Mouse (Mus musculus): ENCODE results near the gene Ddo.

Gene Ddo

GRCm38 (mm10) chr10:40716713-40717112 lies 86.9 kb downstream of the Ddo start:
- no peak for DNase-seq (ENCODE audit: low spot score)

- no peak for DNase-seq (ENCODE audit: low spot score)
Measured at GRCm38 (mm10) chr10:40718362-40718761, 88.6 kb downstream of the Ddo start.

- DNase-seq (ENCODE audit: low spot score) = no peak
Measured at GRCm38 (mm10) chr10:40719062-40719461, 89.3 kb downstream of the Ddo start.

DNA sequence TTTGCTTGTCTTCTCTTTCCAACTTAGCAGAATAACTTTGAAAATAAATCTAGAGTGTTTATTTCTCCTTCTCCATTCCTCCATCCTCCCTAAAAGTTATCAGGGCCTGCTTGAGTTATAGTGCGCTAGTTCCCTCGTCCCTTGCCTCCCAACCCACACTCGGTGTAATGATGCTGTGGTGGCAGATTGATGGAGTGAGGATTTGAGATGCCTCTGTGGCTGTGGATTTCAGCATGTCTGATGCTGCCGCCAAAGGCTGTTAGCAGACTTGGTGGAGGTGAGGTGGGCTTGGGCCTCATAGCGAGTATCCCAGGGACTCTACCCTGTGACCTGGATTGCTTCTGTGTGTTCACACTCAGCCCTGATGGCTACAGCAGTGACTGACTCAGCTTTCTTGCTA lies 91.1 kb downstream of the Ddo start:
- no peak for DNase-seq (ENCODE audit: low spot score)

- DNase-seq (ENCODE audit: low spot score) = no peak
Measured at GRCm38 (mm10) chr10:40724342-40724741, 94.5 kb downstream of the Ddo start.

DNA sequence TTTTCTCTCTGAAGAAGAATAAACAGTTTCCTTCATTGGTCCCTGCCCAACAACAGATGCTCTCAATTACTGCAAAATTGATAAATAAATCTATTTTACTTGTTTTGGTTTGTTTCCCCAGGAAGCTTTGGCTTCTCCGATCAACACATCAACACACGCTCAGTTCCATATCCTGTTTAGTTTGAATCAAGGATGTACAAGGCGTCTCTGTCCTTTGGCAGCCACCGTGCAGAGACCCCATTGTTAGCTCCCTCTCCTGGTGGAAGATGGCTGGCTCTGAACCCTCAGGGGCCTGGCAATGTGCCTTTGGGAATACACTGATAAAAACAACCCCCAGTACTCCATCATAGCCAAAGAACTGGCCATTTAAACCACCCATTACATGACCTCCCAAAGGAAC lies 95.3 kb downstream of the Ddo start:
- no peak for DNase-seq (ENCODE audit: low spot score)

GRCm38 (mm10) chr10:40725471-40725870 lies 95.7 kb downstream of the Ddo start:
- DNase-seq (ENCODE audit: low spot score) = no peak

- DNase-seq (ENCODE audit: low spot score) = no peak
Measured at GRCm38 (mm10) chr10:40726288-40726902, 96.6 kb downstream of the Ddo start.

DNA sequence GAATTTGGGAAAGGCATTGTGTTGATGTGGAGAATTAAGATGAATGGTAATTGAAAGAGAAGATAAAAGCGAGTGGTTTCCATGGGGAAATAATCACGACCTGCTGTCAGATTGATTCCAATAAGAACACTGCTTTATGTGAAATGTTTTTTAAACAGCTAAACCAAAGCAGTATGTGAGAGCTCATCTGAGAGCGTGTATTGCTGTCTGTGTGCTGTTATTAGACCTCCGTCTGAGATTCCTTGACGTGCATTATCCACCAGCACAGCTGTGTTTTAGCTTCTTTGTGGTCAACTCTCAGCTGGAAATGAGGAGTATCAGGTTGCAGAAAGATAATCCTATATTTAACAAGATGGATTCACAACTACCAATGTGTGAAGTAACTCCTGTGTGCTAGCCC lies 97.2 kb downstream of the Ddo start:
- no peak for DNase-seq (ENCODE audit: low spot score)

DNA sequence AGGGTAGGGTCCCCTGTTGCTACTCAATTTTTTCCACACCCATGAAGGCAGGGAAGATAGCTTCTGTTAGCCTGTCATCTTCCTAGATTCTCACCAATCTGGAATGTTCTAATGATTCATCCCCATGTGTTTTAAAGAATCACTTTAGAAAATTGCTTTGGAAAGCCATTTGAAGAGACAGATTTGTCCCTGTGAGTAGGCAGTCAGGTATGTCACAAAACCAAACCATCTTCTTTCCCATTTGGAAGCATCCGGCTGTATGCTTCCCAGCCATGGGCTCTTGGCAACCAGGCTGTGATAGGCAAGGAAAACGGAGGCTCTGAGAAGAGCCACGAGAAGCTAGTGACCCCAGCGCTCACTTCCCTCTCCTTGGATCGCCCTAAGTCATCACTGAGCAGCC lies 100.4 kb downstream of the Ddo start:
- no peak for DNase-seq (ENCODE audit: low spot score)

All from spleen, adult 12 weeks (tissue).